Mouse (Mus musculus) 3134 (cell line): Measurements from ENCODE around the gene Cplx3.

ENCODE experiments used
- DNase-seq: peaks from one replicate; pipeline ENCODE4 v3.0.0-alpha.2; 2011; ENCODE audit warnings: low spot score; ENCODE audit not compliant: insufficient read length; ENCODE audit errors: extremely low read depth

The Cplx3 gene

GRCm38 (mm10) chr9:57606139-57606851 is at the start of gene Cplx3:
Gene Cplx3 (minus strand): TSS chr9:57606281.
- DNase-seq = no peak

- DNase-seq = peak; percentile 62
Measured at GRCm38 (mm10) chr9:57655749-57656148, 49.7 kb upstream of the Cplx3 start.

- DNase-seq = no peak
Measured at GRCm38 (mm10) chr9:57654966-57655365, 48.9 kb upstream of the Cplx3 start.

- no peak for DNase-seq
Measured at GRCm38 (mm10) chr9:57653283-57653682, 47.2 kb upstream of the Cplx3 start, which contains the start of gene Csk. Gene Csk (minus strand): TSS chr9:57653631.

- no peak for DNase-seq
Measured at GRCm38 (mm10) chr9:57652855-57653254, 46.8 kb upstream of the Cplx3 start.

- DNase-seq = no peak
Measured at GRCm38 (mm10) chr9:57652351-57652750, 46.3 kb upstream of the Cplx3 start.

- no peak for DNase-seq
Measured at GRCm38 (mm10) chr9:57650786-57651311, 44.8 kb upstream of the Cplx3 start.

- DNase-seq = no peak
Measured at GRCm38 (mm10) chr9:57650130-57650785, 44.2 kb upstream of the Cplx3 start.

GRCm38 (mm10) chr9:57647286-57648108 is 41.4 kb upstream of the Cplx3 start:
- DNase-seq = no peak

- DNase-seq = no peak
Measured at GRCm38 (mm10) chr9:57646551-57647103, 40.5 kb upstream of the Cplx3 start.

GRCm38 (mm10) chr9:57644944-57645893 is 39.1 kb upstream of the Cplx3 start:
- peak; percentile 91 for DNase-seq

GRCm38 (mm10) chr9:57644442-57644943 is 38.4 kb upstream of the Cplx3 start:
- DNase-seq = peak; percentile 61

- no peak for DNase-seq
Measured at GRCm38 (mm10) chr9:57643856-57644180, 37.7 kb upstream of the Cplx3 start.

- no peak for DNase-seq
Measured at GRCm38 (mm10) chr9:57643169-57643855, 37.2 kb upstream of the Cplx3 start.

- no peak for DNase-seq
Measured at GRCm38 (mm10) chr9:57641775-57642550, 35.9 kb upstream of the Cplx3 start.

- DNase-seq = no peak
Measured at GRCm38 (mm10) chr9:57641022-57641421, 34.9 kb upstream of the Cplx3 start.

GRCm38 (mm10) chr9:57640384-57640783 is 34.3 kb upstream of the Cplx3 start:
- DNase-seq = peak; percentile 90

GRCm38 (mm10) chr9:57639661-57640328 is 33.7 kb upstream of the Cplx3 start:
- no peak for DNase-seq
